Mouse (Mus musculus): ENCODE data around the gene Il2ra. TPM values are rescaled to one million over a fixed set of nuclear protein-coding genes. Genes with fewer than 3 reads are reported as not detected.

Gene Il2ra
- total RNA-seq, 2 experiments from 2014 or later = 0.77 TPM; not detected in 1

Other genes starting within 250 kb of the Il2ra start
- gene Pfkfb3, start 88.7 kb upstream of the Il2ra start, total RNA-seq (2015; ENCODE audit: low replicate concordance) = 11.5 and 27.3 TPM in 2 replicates
- 5.0 and 11.5 TPM in 2 replicates for gene Pfkfb3, start 88.7 kb upstream of the Il2ra start, total RNA-seq (2017; ENCODE audit: low replicate concordance)
- gene Rbm17, start 38.7 kb upstream of the Il2ra start, total RNA-seq (2015; ENCODE audit: low replicate concordance) = 44.1 and 55.9 TPM in 2 replicates
- 31.3 and 50.9 TPM in 2 replicates for gene Rbm17, start 38.7 kb upstream of the Il2ra start, total RNA-seq (2017; ENCODE audit: low replicate concordance)
- not detected in 2 replicates for gene Gm17490, start 16.5 kb upstream of the Il2ra start, total RNA-seq (2015; ENCODE audit: low replicate concordance)
- gene Gm17490, start 16.5 kb upstream of the Il2ra start, total RNA-seq (2017; ENCODE audit: low replicate concordance) = not detected in 2 replicates
- gene Il15ra, start 62.5 kb downstream of the Il2ra start, total RNA-seq (2015; ENCODE audit: low replicate concordance) = 1.5 and 5.9 TPM in 2 replicates
- gene Il15ra, start 62.5 kb downstream of the Il2ra start, total RNA-seq (2017; ENCODE audit: low replicate concordance) = 1.1 and 1.8 TPM in 2 replicates
- 14.6 and 23.2 TPM in 2 replicates for gene Fbh1, start 134.8 kb downstream of the Il2ra start, total RNA-seq (2015; ENCODE audit: low replicate concordance)
- gene Fbh1, start 134.8 kb downstream of the Il2ra start, total RNA-seq (2017; ENCODE audit: low replicate concordance) = 14.8 and 38.5 TPM in 2 replicates
- 5.4 and 5.9 TPM in 2 replicates for gene Ankrd16, start 135.1 kb downstream of the Il2ra start, total RNA-seq (2015; ENCODE audit: low replicate concordance)
- 5.3 and 6.4 TPM in 2 replicates for gene Ankrd16, start 135.1 kb downstream of the Il2ra start, total RNA-seq (2017; ENCODE audit: low replicate concordance)

All from erythroblast, adult 5-6 weeks (primary cell).